Mouse (Mus musculus): ENCODE data around the gene Nme7.

DNA sequence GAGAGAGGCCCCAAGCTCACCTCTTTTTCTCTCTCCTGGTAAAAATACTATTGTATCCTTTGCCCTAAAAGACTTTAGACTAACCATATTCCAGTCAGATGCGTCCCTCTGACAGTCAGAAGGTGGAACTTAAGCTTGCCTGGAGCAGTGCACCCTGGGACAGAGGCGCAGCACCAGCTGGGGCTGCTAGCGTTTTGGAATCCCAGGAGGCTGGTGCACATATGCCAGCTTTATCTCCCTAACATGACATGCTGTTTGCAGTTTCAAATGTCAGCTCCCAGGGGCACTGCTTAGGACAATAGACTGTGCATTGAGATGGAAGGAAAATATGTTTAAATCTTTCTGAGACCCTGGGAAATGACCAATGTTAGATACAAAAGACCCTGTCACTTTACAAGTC is 88.3 kb downstream of the Nme7 start:
- TF ChIP-seq POLR2A (IDR thresholded peaks at IDR 0.05; ENCODE audit: insufficient read depth, low read depth, low read length) (no peak), CTCF (IDR thresholded peaks at IDR 0.05) (no peak)
